Mouse (Mus musculus): ENCODE results near the gene Fas. TPM values are rescaled to one million over a fixed set of nuclear protein-coding genes. Genes with fewer than 3 reads are reported as not detected.

Gene Fas
- total RNA-seq, 1 experiment from 2014 or later: 12.2 TPM

- no peak for DNase-seq
These were observed 72.2 kb downstream of the Fas start for GRCm38 (mm10) chr19:34362639-34363038.

DNA sequence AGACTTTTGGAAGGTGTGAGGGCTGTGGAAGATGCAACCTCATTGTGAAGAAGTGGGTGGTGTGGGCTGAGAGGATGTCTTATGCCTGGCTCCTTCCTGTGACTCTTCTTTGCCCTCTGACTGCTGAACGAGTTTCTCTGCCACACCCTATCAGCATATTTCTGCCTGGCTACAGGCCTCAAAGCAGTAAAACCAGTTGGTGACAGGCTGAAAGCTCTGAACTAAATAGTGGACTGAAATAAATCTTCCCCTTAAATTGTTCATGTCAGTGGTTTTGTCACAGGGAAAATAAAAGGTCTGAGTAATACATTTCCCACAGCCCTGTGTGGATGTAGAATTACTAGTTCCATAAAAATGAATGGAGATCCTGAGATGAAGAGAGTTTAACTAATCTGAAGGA, 79.1 kb downstream of the Fas start:
- no peak for DNase-seq

- DNase-seq: no peak
These were observed 79.9 kb downstream of the Fas start for GRCm38 (mm10) chr19:34370397-34370796.

Other genes with a start within 250 kb of the Fas start
- 0.64 TPM in 1 of 2 replicates, not detected in the other for gene Lipn, start 223.3 kb upstream of the Fas start, total RNA-seq (2021)
- not detected in 2 replicates for gene Lipm, start 189.7 kb upstream of the Fas start, total RNA-seq (2021)
- 0.11 TPM in 1 of 2 replicates, not detected in the other for gene Ankrd22, start 124.6 kb upstream of the Fas start, total RNA-seq (2021)
- gene Stambpl1, start 98.4 kb upstream of the Fas start, total RNA-seq (2021): 5.6 and 8.0 TPM in 2 replicates
- gene Acta2, start 35.1 kb upstream of the Fas start, total RNA-seq (2021): 36.5 and 95.6 TPM in 2 replicates
- 1.4 TPM in 1 of 2 replicates, not detected in the other for gene Ch25h, start 184.5 kb downstream of the Fas start, total RNA-seq (2021)
- 128 and 148 TPM in 2 replicates for gene Lipa, start 236.8 kb downstream of the Fas start, total RNA-seq (2021)